Mouse (Mus musculus) liver (tissue): ENCODE measurements around the gene Dlgap4.

Experiments
- DNase-seq: peaks from one replicate; pipeline ENCODE4 v3.0.0-alpha.2; 2020; ENCODE audit warnings: mixed read lengths

Gene Dlgap4

DNA sequence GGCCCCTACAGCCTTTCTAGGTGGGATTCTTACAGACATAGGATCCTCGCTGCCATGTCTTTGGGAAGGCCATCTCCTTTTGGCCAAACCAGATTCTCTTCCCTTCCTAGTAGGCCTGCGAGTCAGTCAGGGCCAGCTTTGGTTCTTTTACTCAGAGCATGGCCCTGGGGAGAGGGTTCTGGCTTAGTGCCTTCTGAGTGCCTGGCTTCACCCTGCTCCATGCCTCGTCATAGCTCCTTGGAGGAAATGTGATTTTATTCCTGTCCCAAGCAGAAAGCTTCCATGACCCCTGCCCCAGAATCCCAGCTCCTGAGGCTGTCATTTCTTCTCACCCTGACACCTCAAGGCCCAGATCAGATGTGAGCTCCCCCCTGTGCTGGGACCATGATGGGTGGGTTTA lies 133.8 kb downstream of the Dlgap4 start:
- DNase-seq, result no peak

DNA sequence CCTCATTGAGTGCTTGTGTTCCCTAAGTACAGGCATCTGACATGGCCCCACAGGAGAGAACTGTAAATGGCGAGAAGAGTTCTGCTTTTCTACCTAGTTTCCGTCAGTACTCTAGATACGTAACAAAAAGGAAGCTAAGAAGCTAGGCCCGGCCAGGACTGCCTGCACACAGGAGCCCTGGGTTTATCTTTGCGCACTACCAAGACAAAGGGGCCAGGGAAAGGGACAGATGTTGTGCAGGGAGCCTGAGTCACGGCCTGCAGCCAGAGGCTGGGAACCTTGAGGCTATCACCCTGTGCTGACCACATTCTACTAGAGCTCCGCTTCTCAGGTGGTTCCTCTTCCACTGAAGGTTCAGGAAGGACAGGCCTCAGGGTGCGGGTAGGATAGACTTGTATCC lies 136.2 kb downstream of the Dlgap4 start:
- DNase-seq, result peak; percentile 34

DNA sequence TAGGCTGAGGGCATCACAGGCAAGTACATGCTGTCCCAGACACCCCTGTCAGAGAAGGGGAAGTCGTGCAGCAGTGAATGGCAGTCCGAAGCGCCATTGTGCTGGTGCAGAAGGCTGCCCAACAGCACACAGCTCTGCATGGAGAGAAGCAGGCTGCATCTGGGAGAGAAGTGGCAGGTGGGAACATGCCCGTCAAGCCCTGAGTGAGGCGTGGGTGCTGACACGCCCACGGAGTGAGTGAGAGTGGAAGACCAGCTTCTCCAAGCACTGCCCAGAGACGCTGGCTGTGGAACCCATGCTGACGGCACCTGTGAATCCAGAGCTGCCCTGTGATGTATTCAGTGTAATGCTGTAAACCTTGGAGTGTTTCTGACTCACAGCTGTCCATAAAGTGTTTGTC lies 143.4 kb downstream of the Dlgap4 start:
- DNase-seq, result no peak

- no peak for DNase-seq
These were observed 147.5 kb downstream of the Dlgap4 start for GRCm38 (mm10) chr2:156760843-156761505.

GRCm38 (mm10) chr2:156761521-156762278 lies 148.2 kb downstream of the Dlgap4 start:
- no peak for DNase-seq

DNA sequence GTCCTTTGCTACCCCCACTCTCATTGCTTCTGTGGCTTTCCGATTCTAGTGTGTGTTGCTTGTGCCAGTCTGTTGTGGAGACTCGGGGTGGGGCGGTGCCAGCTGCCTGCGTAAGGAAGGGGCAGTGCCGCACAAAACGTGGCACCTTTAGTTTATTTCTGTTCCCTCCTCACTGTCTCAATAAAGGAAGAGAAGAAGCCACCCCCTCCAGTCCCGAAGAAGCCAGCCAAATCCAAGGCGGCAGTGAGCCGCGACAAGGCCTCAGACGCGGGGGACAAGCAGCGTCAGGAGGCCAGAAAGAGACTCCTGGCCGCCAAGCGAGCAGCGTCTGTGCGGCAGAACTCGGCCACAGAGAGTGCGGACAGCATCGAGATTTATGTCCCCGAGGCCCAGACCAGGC lies 149.0 kb downstream of the Dlgap4 start:
- DNase-seq, result no peak

DNA sequence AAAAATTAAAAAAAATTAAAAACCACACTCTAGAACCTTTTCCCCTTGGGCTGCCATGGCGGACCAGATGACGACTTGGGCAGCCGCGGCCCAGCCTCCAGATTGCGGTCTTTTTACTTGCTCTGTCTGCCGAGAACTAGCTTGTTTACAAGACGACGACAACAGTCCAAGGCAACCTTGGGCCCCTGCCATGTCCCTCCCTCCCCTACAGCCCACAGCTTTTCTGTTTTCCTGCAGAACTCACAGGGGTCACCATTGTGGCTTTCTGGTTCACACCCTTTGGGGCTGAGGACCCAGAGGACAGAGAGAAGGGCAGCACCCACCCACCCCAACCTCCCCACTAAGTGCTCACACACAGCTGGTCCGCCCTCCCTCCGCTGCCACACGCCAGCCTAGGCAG lies 149.6 kb downstream of the Dlgap4 start:
- DNase-seq, result no peak

DNA sequence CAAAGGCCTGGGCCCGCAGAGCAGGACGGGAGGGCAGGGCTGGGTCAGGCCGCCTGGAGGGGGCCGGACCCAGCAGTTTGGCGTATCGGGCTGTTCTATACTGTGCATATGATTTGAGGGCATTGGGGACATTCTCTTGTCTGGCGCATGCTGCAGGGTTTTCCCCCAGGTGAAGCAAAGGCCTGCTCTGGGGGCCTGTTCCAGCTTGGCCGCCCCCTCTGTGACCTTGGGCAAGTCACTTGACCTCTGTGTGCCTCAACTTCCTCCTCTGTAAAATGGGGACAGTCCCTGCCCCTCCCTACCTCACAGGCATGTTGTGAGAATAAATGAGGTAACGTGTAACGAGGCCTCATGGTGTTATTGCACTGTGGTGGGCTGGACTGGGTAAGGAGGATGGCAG lies 150.5 kb downstream of the Dlgap4 start:
- DNase-seq, result no peak

DNA sequence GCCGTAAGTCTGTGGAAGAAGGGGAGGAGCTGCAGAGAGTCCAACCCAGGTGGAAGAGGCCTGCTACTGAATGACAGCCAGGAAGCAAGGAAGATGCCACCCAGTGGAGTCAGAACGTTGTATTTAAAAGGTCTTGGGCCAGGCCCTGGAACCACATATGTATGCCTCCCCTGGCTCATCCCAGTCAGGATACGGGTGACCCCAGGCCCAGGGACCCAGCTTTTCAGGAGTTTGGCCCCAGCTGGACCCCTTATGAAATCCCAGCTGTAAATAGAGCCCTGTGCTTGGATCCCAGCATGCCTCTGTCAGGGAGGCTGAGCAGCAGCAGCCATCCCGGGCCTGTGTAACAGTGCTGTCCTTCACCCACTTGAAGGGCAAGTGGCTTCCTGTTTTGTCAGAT lies 151.2 kb downstream of the Dlgap4 start:
- no peak for DNase-seq

DNA sequence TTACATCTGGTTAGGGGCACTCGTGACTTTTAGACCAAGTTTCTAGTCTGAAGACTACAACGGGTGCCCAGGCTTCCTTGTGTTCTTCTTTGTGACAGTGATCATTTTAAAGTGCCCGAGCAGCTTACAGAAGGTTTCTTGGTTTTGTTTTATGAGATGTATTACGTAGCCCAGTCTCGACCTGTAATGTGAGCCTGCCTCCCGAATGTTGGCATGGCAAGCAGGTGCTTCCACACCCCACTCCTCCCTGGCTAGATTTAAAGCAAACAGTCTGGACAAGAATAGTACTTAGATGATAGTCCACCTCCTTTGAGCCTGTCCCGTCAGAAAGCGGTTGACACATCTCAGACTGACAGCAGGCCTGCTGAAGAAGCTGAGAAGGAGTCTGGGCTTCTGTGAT lies 152.1 kb downstream of the Dlgap4 start:
- DNase-seq, result no peak

- DNase-seq, result no peak
These were observed 152.9 kb downstream of the Dlgap4 start for GRCm38 (mm10) chr2:156766227-156767019.

- no peak for DNase-seq
These were observed 153.6 kb downstream of the Dlgap4 start for GRCm38 (mm10) chr2:156767108-156767507.

GRCm38 (mm10) chr2:156769274-156769673 lies 155.8 kb downstream of the Dlgap4 start:
- DNase-seq, result no peak

- no peak for DNase-seq
These were observed 160.0 kb downstream of the Dlgap4 start for GRCm38 (mm10) chr2:156773470-156773869.

GRCm38 (mm10) chr2:156774035-156774737 lies 160.7 kb downstream of the Dlgap4 start:
- no peak for DNase-seq

DNA sequence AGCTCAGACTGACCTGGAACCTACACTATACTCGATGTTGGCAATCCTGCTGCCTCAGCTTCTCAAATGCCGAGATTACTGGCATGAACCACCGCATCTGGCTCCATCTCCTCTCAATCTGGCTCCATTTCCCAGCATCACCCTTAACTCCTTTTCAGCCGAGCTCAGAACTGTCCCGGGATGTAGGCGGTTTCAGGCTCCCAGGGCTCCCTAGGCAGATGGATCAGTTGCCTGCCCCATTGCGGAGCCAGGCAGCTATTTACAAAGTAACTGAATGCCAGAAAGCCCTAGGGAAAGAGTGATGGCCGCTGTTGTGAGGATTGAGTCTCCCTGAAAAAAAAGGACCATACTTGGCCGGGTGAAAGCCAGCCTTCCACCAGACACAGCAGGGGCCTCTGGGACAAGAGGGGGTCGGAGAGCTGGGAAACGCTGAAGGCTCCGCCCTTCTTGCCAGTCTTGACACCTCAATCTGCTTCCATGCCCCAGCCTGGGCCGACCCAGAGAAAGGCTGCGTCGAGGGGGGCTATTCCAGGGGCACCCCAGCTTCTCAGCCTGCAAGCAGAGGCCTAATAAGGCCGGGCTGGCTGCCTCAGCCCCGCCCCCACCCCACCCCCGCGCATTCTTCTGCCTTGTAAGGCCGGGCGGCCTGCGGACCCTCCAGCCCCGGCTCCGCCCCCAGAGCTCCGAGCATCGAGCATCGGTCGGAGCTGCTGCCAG lies 161.4 kb downstream of the Dlgap4 start, which contains the start of gene Myl9:
Myl9 (plus strand) TSS at position 683 of the 717 bp plus-strand sequence.
- DNase-seq, result peak; percentile 75

DNA sequence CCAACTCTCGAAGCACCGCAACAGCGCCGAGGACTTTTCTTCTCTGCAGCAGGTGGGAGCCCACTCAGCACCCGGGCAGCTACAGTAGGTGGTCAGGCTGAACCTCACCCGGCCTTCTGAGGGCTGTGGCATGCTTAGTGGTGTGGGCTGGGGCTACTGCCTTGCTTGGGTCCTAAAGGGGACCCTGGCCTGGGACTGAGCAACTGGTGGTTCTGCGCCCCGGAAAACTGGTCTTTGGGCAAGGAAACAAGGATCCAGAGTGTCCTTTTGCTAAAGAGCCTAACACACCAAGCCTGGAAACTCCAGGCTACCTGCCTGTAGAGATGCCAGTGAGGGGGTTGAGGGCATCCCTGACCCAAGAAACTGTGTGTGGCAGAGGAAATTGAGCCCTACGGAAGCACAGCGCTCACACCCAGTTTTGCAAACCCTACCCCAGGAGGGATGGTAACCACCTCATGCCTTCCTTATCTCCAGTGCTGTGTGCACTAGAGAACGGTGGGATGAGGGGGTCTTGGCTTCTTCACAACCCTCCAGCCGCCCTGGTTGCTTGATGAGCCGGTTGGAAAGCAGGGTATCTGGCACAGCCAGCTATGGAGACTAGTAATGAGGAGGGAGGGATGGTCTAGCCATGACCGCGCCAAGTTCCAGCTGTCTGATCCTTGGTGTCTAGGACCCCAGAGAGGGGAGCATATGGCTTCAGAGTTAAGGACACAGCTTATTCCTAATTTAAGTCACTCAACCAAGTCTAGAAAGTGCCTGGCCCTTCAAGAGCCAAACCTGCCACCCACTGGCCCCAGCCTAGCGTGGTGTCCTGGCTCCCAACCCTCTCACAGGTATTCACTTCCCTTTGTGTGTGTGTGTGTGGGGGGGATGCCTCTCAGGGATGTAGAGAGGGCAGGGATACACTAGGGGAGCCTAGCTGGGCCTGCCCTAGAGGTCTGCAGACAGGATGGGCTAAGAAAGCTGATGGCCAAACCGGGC lies 162.2 kb downstream of the Dlgap4 start:
- DNase-seq, result no peak

DNA sequence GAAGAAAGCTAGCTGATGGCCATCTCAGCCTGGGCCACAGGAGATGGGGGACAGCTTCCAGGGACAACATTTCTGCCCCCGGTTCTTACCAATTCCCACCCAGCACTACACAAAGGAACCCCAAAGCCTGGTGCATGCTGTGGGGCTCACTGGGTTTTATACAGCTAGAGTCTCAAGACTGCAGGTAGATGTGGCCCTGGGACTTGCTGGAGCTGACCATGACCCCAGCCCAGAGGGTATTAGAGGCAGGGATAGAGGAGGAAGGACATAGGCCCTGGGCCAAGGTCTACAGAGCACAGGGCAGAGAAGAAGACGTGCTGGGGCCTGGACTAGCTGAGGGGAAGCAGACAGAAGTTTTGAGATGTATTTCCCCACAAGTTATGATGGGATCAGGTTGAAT lies 163.4 kb downstream of the Dlgap4 start:
- DNase-seq, result no peak

- DNase-seq, result no peak
These were observed 164.0 kb downstream of the Dlgap4 start for GRCm38 (mm10) chr2:156777326-156778004.

DNA sequence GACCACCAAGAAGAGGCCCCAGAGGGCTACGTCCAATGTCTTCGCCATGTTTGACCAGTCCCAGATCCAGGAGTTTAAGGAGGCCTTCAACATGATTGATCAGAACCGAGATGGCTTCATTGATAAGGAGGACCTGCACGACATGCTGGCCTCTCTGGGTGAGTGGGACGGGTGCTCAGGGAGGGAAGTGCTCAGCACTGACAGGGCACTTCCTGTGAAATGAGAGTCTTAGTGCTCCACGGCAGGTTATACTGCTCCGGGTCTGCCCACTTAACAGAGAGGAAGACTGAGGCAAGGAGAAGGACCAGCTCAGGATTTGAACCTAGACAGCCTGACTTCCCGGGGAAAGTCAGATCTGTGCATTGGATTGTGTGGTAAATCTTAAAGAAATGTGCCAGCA lies 165.1 kb downstream of the Dlgap4 start:
- no peak for DNase-seq
